Mouse (Mus musculus) lung, adult 2 months (tissue): ENCODE data around the gene Cog8.

Experiments used
- CTCF ChIP-seq: fragments of 200-500 bp; IDR thresholded peaks from 2 replicates; pipeline ENCODE4 v1.5.1; 2011; ENCODE audit warnings: mild to moderate bottlenecking, low read length, control low read depth; ENCODE audit not compliant: insufficient read depth
- POLR2A ChIP-seq: fragments of 200-500 bp; IDR thresholded peaks from 2 replicates; pipeline ENCODE4 v1.6.1; 2011; ENCODE audit warnings: low read depth, mild to moderate bottlenecking, control low read depth, low read length, borderline replicate concordance; ENCODE audit errors: extremely low read depth

DNA sequence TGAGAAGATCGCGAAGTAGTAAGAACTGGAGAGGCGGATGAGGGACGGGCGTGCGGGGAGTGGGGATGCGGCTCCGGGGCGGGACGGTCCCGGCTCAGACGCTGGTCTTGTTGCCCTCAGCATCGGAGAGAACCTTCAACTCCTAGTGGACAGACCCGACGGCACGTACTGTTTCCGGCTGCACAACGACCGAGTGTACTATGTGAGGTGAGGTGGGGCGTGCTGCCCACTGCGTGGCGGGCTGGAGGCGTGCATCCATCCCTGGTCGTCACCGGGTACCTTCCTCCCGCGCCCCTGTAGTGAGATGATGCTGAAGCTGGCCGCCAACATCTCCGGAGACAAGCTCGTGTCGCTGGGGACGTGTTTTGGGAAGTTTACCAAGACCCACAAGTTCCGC, 482 bp upstream of the Cog8 start:
- TF ChIP-seq POLR2A (no peak), CTCF (no peak)
